Mouse (Mus musculus): ENCODE measurements around the gene Msi2. TPM values are rescaled to one million over a fixed set of nuclear protein-coding genes. Genes with fewer than 3 reads are reported as not detected.

Msi2 gene
- total and polyA plus RNA-seq, 2 experiments, result 6.4 to 10.8 TPM

- Histone ChIP-seq H3K4me3 (ENCODE audit: insufficient read depth, low read depth, low read length) (no peak overlapping the region), H3K79me2 (ENCODE audit: control insufficient read depth, insufficient read depth, low read length) (no peaks in the 10 kb centered on the region), H3K27me3 (ENCODE audit: control insufficient read depth, insufficient read depth, low read length) (no peaks in the 10 kb centered on the region), H3K4me1 (ENCODE audit: control insufficient read depth, insufficient read depth, low read length) (no peaks in the 10 kb centered on the region), H3K9ac (ENCODE audit: low read depth, low read length) (no peak overlapping the region; the same call in 1 of the 2 replicates), H3K27ac (replicated peaks; ENCODE audit: insufficient read depth, low read depth, low read length) (no peak overlapping the region), H3K36me3 (ENCODE audit: control insufficient read depth, insufficient read depth, low read length) (no peaks in the 10 kb centered on the region)
- 79% methylated on average over 18 of the region's 18 CpGs for WGBS
- DNase-seq (ENCODE audit: extremely low read depth, low read depth, low spot score), result no peak
- no peak for TF ChIP-seq CTCF (IDR thresholded peaks at IDR 0.05; ENCODE audit: low read depth, low read length)
- TF ChIP-seq POLR2A (IDR thresholded peaks at IDR 0.05; ENCODE audit: extremely low read depth, insufficient read depth, low read length), result no peak
Observed at GRCm38 (mm10) chr11:88467498-88468245, 250.6 kb downstream of the Msi2 start.

DNA sequence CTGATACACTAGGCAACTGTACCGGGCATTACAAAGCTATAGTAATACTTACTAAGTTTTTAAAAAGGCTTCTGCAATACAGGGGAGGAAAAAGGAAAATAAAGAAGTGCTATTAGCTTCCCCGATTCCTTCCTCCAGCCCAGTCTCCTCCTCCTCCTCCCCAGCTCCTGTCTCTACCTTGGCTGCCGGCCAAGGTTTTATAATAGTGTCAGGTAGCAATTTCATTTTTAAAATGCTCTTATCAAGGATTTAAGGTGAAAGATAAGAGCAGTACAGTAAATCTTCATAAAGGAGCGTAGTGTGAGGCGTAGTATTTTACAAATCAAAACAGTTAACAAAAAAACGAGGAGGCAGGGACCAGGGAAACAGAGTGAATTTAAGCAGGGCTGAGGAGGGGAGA is 254.4 kb downstream of the Msi2 start:
- H3K4me1 ChIP-seq (ENCODE audit: control insufficient read depth, insufficient read depth, low read length), result no peaks in the 10 kb centered on the region
- H3K9ac ChIP-seq (ENCODE audit: low read depth, low read length), result no peak overlapping the region
- no peak overlapping the region for H3K4me3 ChIP-seq (ENCODE audit: insufficient read depth, low read depth, low read length)
- no peaks in the 10 kb centered on the region for H3K79me2 ChIP-seq (ENCODE audit: control insufficient read depth, insufficient read depth, low read length)
- no peaks in the 10 kb centered on the region for H3K36me3 ChIP-seq (ENCODE audit: control insufficient read depth, insufficient read depth, low read length)
- H3K27me3 ChIP-seq (ENCODE audit: control insufficient read depth, insufficient read depth, low read length), result no peaks in the 10 kb centered on the region
- no peak overlapping the region for H3K27ac ChIP-seq (replicated peaks; ENCODE audit: insufficient read depth, low read depth, low read length)
- 94% methylated on average over 6 of the region's 6 CpGs for WGBS
- TF ChIP-seq POLR2A (IDR thresholded peaks at IDR 0.05; ENCODE audit: extremely low read depth, insufficient read depth, low read length) (no peak), CTCF (IDR thresholded peaks at IDR 0.05; ENCODE audit: low read depth, low read length) (no peak)
- DNase-seq (ENCODE audit: extremely low read depth, low read depth, low spot score), result no peak

GRCm38 (mm10) chr11:88462789-88463188 is 255.5 kb downstream of the Msi2 start:
- Histone ChIP-seq H3K27ac (replicated peaks; ENCODE audit: insufficient read depth, low read depth, low read length) (no peak overlapping the region), H3K36me3 (ENCODE audit: control insufficient read depth, insufficient read depth, low read length) (no peaks in the 10 kb centered on the region), H3K27me3 (ENCODE audit: control insufficient read depth, insufficient read depth, low read length) (no peaks in the 10 kb centered on the region), H3K9ac (ENCODE audit: low read depth, low read length) (no peak overlapping the region), H3K4me1 (ENCODE audit: control insufficient read depth, insufficient read depth, low read length) (no peaks in the 10 kb centered on the region), H3K79me2 (ENCODE audit: control insufficient read depth, insufficient read depth, low read length) (no peaks in the 10 kb centered on the region), H3K4me3 (ENCODE audit: insufficient read depth, low read depth, low read length) (no peak overlapping the region)
- DNase-seq (ENCODE audit: extremely low read depth, low read depth, low spot score), result no peak
- no peak for TF ChIP-seq CTCF (IDR thresholded peaks at IDR 0.05; ENCODE audit: low read depth, low read length)
- no peak for TF ChIP-seq POLR2A (IDR thresholded peaks at IDR 0.05; ENCODE audit: extremely low read depth, insufficient read depth, low read length)
- 95% methylated on average over 8 of the region's 8 CpGs for WGBS

DNA sequence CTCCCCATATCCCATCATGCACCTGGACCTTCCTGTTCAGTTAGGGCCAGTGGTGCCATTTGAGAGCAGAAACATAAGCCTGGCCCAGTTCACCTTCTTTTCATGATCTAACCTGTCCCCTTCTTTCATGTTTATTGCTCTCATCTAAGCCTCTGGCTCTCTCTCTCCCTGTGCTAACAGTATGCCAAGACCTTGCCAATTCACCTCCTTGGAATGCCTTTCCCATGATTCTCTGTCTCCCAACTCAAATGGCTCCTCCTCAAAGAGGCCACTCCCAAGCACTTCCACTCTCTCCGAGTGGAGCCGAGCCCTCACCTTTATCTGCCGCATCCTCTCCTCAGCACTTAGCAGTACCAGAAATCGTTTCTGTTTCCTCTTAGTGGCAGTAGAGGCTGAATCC is 256.7 kb downstream of the Msi2 start:
- H3K4me3 ChIP-seq (ENCODE audit: insufficient read depth, low read depth, low read length), result no peak overlapping the region
- H3K9ac ChIP-seq (ENCODE audit: low read depth, low read length), result no peak overlapping the region
- no peak for DNase-seq (ENCODE audit: extremely low read depth, low read depth, low spot score)
- H3K36me3 ChIP-seq (ENCODE audit: control insufficient read depth, insufficient read depth, low read length), result no peaks in the 10 kb centered on the region
- TF ChIP-seq CTCF (IDR thresholded peaks at IDR 0.05; ENCODE audit: low read depth, low read length) (no peak), POLR2A (IDR thresholded peaks at IDR 0.05; ENCODE audit: extremely low read depth, insufficient read depth, low read length) (no peak)
- 0 out of 2 replicates have a peak, but pooled peaks cover 1% of the 10 kb centered on the region for H3K4me1 ChIP-seq (ENCODE audit: control insufficient read depth, insufficient read depth, low read length)
- H3K27me3 ChIP-seq (ENCODE audit: control insufficient read depth, insufficient read depth, low read length), result no peaks in the 10 kb centered on the region
- H3K79me2 ChIP-seq (ENCODE audit: control insufficient read depth, insufficient read depth, low read length), result no peaks in the 10 kb centered on the region
- WGBS, result 94% methylated on average over 4 of the region's 4 CpGs
- H3K27ac ChIP-seq (replicated peaks; ENCODE audit: insufficient read depth, low read depth, low read length), result no peak overlapping the region

DNA sequence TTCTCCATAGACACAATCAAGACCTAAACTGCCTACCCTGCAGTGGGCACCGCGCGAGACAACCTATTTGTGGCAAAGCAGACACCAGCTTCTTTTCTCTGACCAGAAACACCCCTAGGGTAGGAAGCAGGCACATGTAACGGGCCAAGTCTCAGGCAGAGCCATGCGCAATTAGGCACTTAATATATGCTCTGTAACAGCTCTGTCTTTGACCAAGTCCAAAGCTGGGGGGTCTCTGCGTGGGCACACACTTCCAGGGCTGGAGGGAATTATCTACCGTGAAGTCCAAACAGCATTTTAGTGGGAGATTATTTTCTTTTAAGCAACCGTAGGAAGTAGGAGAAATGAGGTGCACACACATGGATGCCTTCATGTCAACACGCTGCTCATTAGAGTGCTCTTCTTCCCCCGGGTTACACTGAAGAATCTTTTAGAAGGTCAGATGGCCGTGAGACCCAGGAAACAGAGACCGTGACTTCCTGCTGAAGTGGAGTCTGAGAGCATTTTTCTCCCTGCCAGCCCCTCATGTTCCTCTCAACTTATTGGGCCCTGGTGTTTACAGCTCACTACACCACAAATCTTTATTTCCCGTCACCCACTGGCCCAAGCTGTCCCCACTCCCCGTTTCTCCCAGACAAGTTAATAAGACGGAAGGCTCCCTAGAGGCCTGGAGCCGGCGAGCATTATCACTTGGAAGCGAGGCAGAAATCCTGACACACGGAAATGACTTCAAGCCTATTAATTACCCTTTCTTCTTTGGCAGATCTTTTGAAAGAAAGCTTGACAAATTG is 258.2 kb downstream of the Msi2 start:
- H3K36me3 ChIP-seq (ENCODE audit: control insufficient read depth, insufficient read depth, low read length), result no peaks in the 10 kb centered on the region
- no peaks in the 10 kb centered on the region for H3K79me2 ChIP-seq (ENCODE audit: control insufficient read depth, insufficient read depth, low read length)
- no peak overlapping the region for H3K9ac ChIP-seq (ENCODE audit: low read depth, low read length)
- WGBS, result 78% methylated on average over 19 of the region's 19 CpGs
- 0 out of 2 replicates have a peak, but pooled peaks cover 1% of the 10 kb centered on the region for H3K4me1 ChIP-seq (ENCODE audit: control insufficient read depth, insufficient read depth, low read length)
- peak; percentile 49 for DNase-seq (ENCODE audit: extremely low read depth, low read depth, low spot score)
- TF ChIP-seq CTCF (IDR thresholded peaks at IDR 0.05; ENCODE audit: low read depth, low read length) (no peak), POLR2A (IDR thresholded peaks at IDR 0.05; ENCODE audit: extremely low read depth, insufficient read depth, low read length) (no peak)
- H3K27me3 ChIP-seq (ENCODE audit: control insufficient read depth, insufficient read depth, low read length), result no peaks in the 10 kb centered on the region
- no peak overlapping the region for H3K4me3 ChIP-seq (ENCODE audit: insufficient read depth, low read depth, low read length)
- peak overlapping the region; percentile 34 for H3K27ac ChIP-seq (replicated peaks; ENCODE audit: insufficient read depth, low read depth, low read length)
